Mouse (Mus musculus) CH12.LX (cell line): ENCODE data around the gene Gdi2.

Source experiments
- CTCF ChIP-seq, 2 experiments: IDR thresholded peaks in 1 of 2; conservative IDR thresholded peaks in 1 of 2; 2 replicates each; pipeline ENCODE4 v1.5.1; 2011 to 2012; ENCODE audit warnings: low read depth in 2 of 2, low read length in 2 of 2, improper control_type of control experiment in 1 of 2, inconsistent platforms in 1 of 2, mild to moderate bottlenecking in 1 of 2, moderate library complexity in 1 of 2
- ELF1 ChIP-seq: IDR thresholded peaks from 2 replicates; pipeline ENCODE4 v1.6.1; 2014; ENCODE audit warnings: low read depth, mild to moderate bottlenecking, inconsistent platforms, low read length, improper control_type of control experiment
- EP300 ChIP-seq: IDR thresholded peaks from 2 replicates; pipeline ENCODE4 v1.6.1; 2011; ENCODE audit warnings: low read length, improper control_type of control experiment
- HCFC1 ChIP-seq: IDR thresholded peaks from 2 replicates; pipeline ENCODE4 v1.6.1; 2012; ENCODE audit warnings: low read depth, mild to moderate bottlenecking, inconsistent platforms, low read length, improper control_type of control experiment
- JUND ChIP-seq: conservative IDR thresholded peaks from 2 replicates; pipeline ENCODE4 v1.6.1; 2011; ENCODE audit warnings: low read depth, low read length, improper control_type of control experiment
- MAFK ChIP-seq: IDR thresholded peaks from 2 replicates; pipeline ENCODE4 v1.6.1; 2011; ENCODE audit warnings: low read length, improper control_type of control experiment; ENCODE audit not compliant: insufficient replicate concordance
- MAX ChIP-seq: IDR thresholded peaks from 2 replicates; pipeline ENCODE4 v1.6.1; 2011; ENCODE audit warnings: low read length, improper control_type of control experiment
- MYC ChIP-seq: IDR thresholded peaks from 2 replicates; pipeline ENCODE4 v1.6.1; 2011; ENCODE audit warnings: low read depth, mild to moderate bottlenecking, improper control_type of control experiment, low read length
- NELFE ChIP-seq: IDR thresholded peaks from 2 replicates; pipeline ENCODE4 v1.6.1; 2011; ENCODE audit warnings: low read depth, low read length, improper control_type of control experiment
- POLR2A ChIP-seq: IDR thresholded peaks from 2 replicates; pipeline ENCODE4 v1.6.1; 2011; ENCODE audit warnings: low read depth, mild to moderate bottlenecking, improper control_type of control experiment, low read length
- SIN3A ChIP-seq: IDR thresholded peaks from 2 replicates; pipeline ENCODE4 v1.6.1; 2012; ENCODE audit warnings: low read length, improper control_type of control experiment, inconsistent platforms
- SMC3 ChIP-seq: IDR thresholded peaks from 2 replicates; pipeline ENCODE4 v1.6.1; 2011; ENCODE audit warnings: low read depth, low read length, improper control_type of control experiment
- UBTF ChIP-seq: IDR thresholded peaks from 2 replicates; pipeline ENCODE4 v1.6.1; 2012; ENCODE audit warnings: low read depth, mild to moderate bottlenecking, inconsistent platforms, low read length, improper control_type of control experiment, moderate library complexity
- ZKSCAN1 ChIP-seq: IDR thresholded peaks from 2 replicates; pipeline ENCODE4 v1.6.1; 2012; ENCODE audit warnings: low read depth, inconsistent platforms, low read length, improper control_type of control experiment, borderline replicate concordance

DNA sequence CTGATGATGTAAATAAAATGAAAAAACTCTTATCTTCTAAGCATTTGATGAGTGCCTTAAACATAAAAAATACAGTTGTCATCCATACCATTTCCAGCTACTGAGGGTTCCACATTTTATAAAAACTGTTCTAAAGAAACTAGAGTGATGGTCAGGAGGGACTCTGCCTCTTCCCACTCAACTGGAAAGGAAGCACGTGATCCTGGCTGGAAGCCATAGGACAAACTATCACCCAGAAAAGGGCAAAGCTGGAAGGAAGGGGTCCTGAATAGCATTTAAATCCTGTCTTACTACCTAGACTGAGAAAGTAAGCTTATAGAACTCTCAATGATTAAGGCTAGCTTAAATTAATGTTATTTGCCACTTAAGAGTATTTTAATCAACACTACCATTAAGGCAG, 56.4 kb downstream of the Gdi2 start:
- TF ChIP-seq CTCF (conservative IDR thresholded peaks at IDR 0.05 in 1 of 2, IDR thresholded peaks at IDR 0.05 in 1 of 2; ENCODE audit: low read depth in 2 of 2, low read length in 2 of 2) (no peak), MAFK (no peak), POLR2A (no peak), EP300 (no peak), NELFE (no peak), ELF1 (no peak), HCFC1 (no peak), SMC3 (no peak), SIN3A (no peak), MAX (no peak), UBTF (no peak), MYC (no peak), JUND (no peak), ZKSCAN1 (no peak)
